Mouse (Mus musculus): ENCODE data around the gene Scube3.
"Not testable (repeated sequence)": the region's sequence is repeated elsewhere in the genome, so short reads cannot be mapped to it uniquely, and the experiment has no call there.

GRCm38 (mm10) chr17:28222463-28222862, 80.5 kb downstream of the Scube3 start:
- TF ChIP-seq CTCF (IDR thresholded peaks at IDR 0.05; ENCODE audit: borderline replicate concordance, insufficient read depth, low read length); POLR2A (IDR thresholded peaks at IDR 0.05; ENCODE audit: low read depth, low read length): not testable (repeated sequence)
